Comparison of ENCODE assay signal across 9 mouse cellular contexts in genomic region chr6:100146360-100146935, GRCm38 (mm10).
DNase-seq lines count a peak whose midpoint lies in the region; ATAC-seq and TF ChIP-seq lines count a peak whose summit lies in the region.
"Had no signal": no experiment of that assay in that cellular context is flagged by ENCODE, and none has a peak within 500 bp of the region (broad histone marks: within the 10 kb centered on the region; RNA-seq: fewer than 3 reads in every experiment).

No protein-coding gene starts in this region.

- 50% methylated on average over 5 of the region's 5 CpGs for WGBS in heart, adult 2 months
- 55% methylated on average over 5 of the region's 5 CpGs for WGBS in heart, embryonic 10.5 days
- 32% methylated on average over 5 of the region's 5 CpGs for WGBS in midbrain, embryonic 14.5 days
- WGBS in midbrain, embryonic 10.5 days: 53% methylated on average over 5 of the region's 5 CpGs
- 40% methylated on average over 5 of the region's 5 CpGs for WGBS in kidney, embryonic 15.5 days

- TF ChIP-seq CTCF in heart, adult 2 months (IDR thresholded peaks at IDR 0.05): no peak

- H3K4me1 ChIP-seq in heart, adult 2 months (ENCODE audit: control insufficient read depth, insufficient read depth, low read length): peaks cover 9% of the 10 kb centered on the region
- peaks cover 33% of the 10 kb centered on the region for H3K4me1 ChIP-seq in heart, embryonic 10.5 days
- peaks cover 19% of the 10 kb centered on the region for H3K4me1 ChIP-seq in midbrain, embryonic 14.5 days (ENCODE audit: control insufficient read depth, insufficient read depth, low read length)
- H3K4me1 ChIP-seq in midbrain, embryonic 10.5 days: peaks cover 47% of the 10 kb centered on the region
- H3K4me1 ChIP-seq in kidney, embryonic 15.5 days: peaks cover 21% of the 10 kb centered on the region

- no peaks in the 10 kb centered on the region for H3K79me2 ChIP-seq in heart, adult 2 months (replicated peaks; ENCODE audit: control insufficient read depth, insufficient read depth, low read length)

- peak; percentile 38 to 43 for DNase-seq in heart, adult 2 months
- no peak for DNase-seq in heart, embryonic 10.5 days (ENCODE audit: low spot score)
- no peak for DNase-seq in midbrain, embryonic 14.5 days
- no peak for DNase-seq in midbrain, embryonic 10.5 days (ENCODE audit: low spot score)
- DNase-seq in gastrocnemius, adult 18-20 months (ENCODE audit: low spot score): peak; percentile 45
- peak; percentile 23 for DNase-seq in right cerebral cortex, postnatal 4 days

- no peak for TF ChIP-seq EP300 in heart, adult 2 months (IDR thresholded peaks at IDR 0.05; ENCODE audit: insufficient read depth, low read depth, low read length)

- H3K27ac ChIP-seq in heart, adult 2 months: no peak overlapping the region
- H3K27ac ChIP-seq in heart, embryonic 10.5 days: no peak overlapping the region
- no peak overlapping the region for H3K27ac ChIP-seq in midbrain, embryonic 14.5 days (replicated peaks; ENCODE audit: low read depth, low read length)
- no peak overlapping the region for H3K27ac ChIP-seq in midbrain, embryonic 10.5 days (replicated peaks)
- no peak overlapping the region for H3K27ac ChIP-seq in kidney, embryonic 15.5 days
- H3K27ac ChIP-seq: embryonic facial prominence, embryonic 12.5 days had no signal

- H3K27me3 ChIP-seq in heart, adult 2 months (ENCODE audit: control insufficient read depth, insufficient read depth, low read length): no peaks in the 10 kb centered on the region
- peaks cover 72% of the 10 kb centered on the region for H3K27me3 ChIP-seq in heart, embryonic 10.5 days (ENCODE audit: insufficient read depth, poor library complexity, severe bottlenecking)
- H3K27me3 ChIP-seq in midbrain, embryonic 14.5 days (ENCODE audit: control insufficient read depth, insufficient read depth, low read length): peaks cover 3% of the 10 kb centered on the region; the same call in 1 of the 2 replicates
- H3K27me3 ChIP-seq in midbrain, embryonic 10.5 days (ENCODE audit: low read depth, poor library complexity, severe bottlenecking): peaks cover 80% of the 10 kb centered on the region
- H3K27me3 ChIP-seq in kidney, embryonic 15.5 days: peaks cover 39% of the 10 kb centered on the region

- no peak overlapping the region for H3K4me3 ChIP-seq in heart, adult 2 months
- H3K4me3 ChIP-seq in heart, embryonic 10.5 days: no peak overlapping the region
- no peak overlapping the region for H3K4me3 ChIP-seq in midbrain, embryonic 14.5 days (replicated peaks; ENCODE audit: low read depth, low read length)
- H3K4me3 ChIP-seq in midbrain, embryonic 10.5 days: no peak overlapping the region
- no peak overlapping the region for H3K4me3 ChIP-seq in kidney, embryonic 15.5 days (replicated peaks)
- H3K4me3 ChIP-seq: embryonic facial prominence, embryonic 12.5 days had no signal

- H3K4me2 ChIP-seq in midbrain, embryonic 14.5 days (ENCODE audit: low read length): no peak overlapping the region
- no peak overlapping the region for H3K4me2 ChIP-seq in kidney, embryonic 15.5 days
- H3K4me2 ChIP-seq: embryonic facial prominence, embryonic 12.5 days had no signal

- no peak overlapping the region for H3K9ac ChIP-seq in heart, adult 2 months (ENCODE audit: low read depth, low read length)
- H3K9ac ChIP-seq in midbrain, embryonic 14.5 days (replicated peaks; ENCODE audit: low read length): no peak overlapping the region
- H3K9ac ChIP-seq in kidney, embryonic 15.5 days: no peak overlapping the region
- H3K9ac ChIP-seq: embryonic facial prominence, embryonic 12.5 days had no signal

- H3K36me3 ChIP-seq in heart, adult 2 months (ENCODE audit: control insufficient read depth, insufficient read depth, low read length): no peaks in the 10 kb centered on the region
- H3K36me3 ChIP-seq in heart, embryonic 10.5 days: no peaks in the 10 kb centered on the region
- no peaks in the 10 kb centered on the region for H3K36me3 ChIP-seq in midbrain, embryonic 14.5 days (ENCODE audit: control insufficient read depth, insufficient read depth, low read length)
- H3K36me3 ChIP-seq in midbrain, embryonic 10.5 days: no peaks in the 10 kb centered on the region
- no peaks in the 10 kb centered on the region for H3K36me3 ChIP-seq in kidney, embryonic 15.5 days
- H3K36me3 ChIP-seq: embryonic facial prominence, embryonic 12.5 days had no signal

- intact Hi-C loops in heart, adult 2 months (cut with DNase I): loop anchor here (5.0 kb wide), 2 partner anchors 174 to 334 kb away; no protein-coding TSS in a partner anchor

- 0 out of 2 replicates have a peak, but pooled peaks have one; percentile 44 for ATAC-seq in midbrain, embryonic 14.5 days (ENCODE audit: low FRiP score, low TSS enrichment)
- ATAC-seq in kidney, embryonic 15.5 days (replicated peaks; ENCODE audit: low FRiP score): no peak
- ATAC-seq: inflammation-experienced regulatory T-cells, adult 6 months had no signal

- no peak for TF ChIP-seq POLR2A in heart, adult 2 months (IDR thresholded peaks at IDR 0.05; ENCODE audit: insufficient read depth, low read depth, low read length)

- H3K9me3 ChIP-seq in heart, embryonic 10.5 days: no peaks in the 10 kb centered on the region
- H3K9me3 ChIP-seq in midbrain, embryonic 14.5 days (ENCODE audit: control insufficient read depth, low read length): no peaks in the 10 kb centered on the region
- H3K9me3 ChIP-seq in midbrain, embryonic 10.5 days (replicated peaks): no peaks in the 10 kb centered on the region
- no peaks in the 10 kb centered on the region for H3K9me3 ChIP-seq in kidney, embryonic 15.5 days (replicated peaks)
- H3K9me3 ChIP-seq: embryonic facial prominence, embryonic 12.5 days had no signal

Comparison
In these comparisons a context has a peak if more than half of its experiments do, and no peak if none do; other contexts are left out.
1. DNase-seq: peak in heart, adult 2 months (2 of 2), gastrocnemius, adult 18-20 months (single experiment) and right cerebral cortex, postnatal 4 days (single experiment); none in heart, embryonic 10.5 days (single experiment), midbrain, embryonic 14.5 days (single experiment) and midbrain, embryonic 10.5 days (single experiment).